In genomic region chr14:27428973-27429711, GRCm38 (mm10) we compare ENCODE assay signal across 7 mouse cellular contexts. TPM values are rescaled to one million over a fixed set of nuclear protein-coding genes. Genes with fewer than 3 reads are reported as not detected.
A peak's percentile ranks its signal among the peaks of the same experiment; 100 is the strongest.
DNase-seq lines count a peak whose midpoint lies in the region; ATAC-seq lines count a peak whose summit lies in the region.

No protein-coding gene starts in this region.

- DNase-seq in adrenal gland, postnatal 14 days: peak; percentile 91
- peak; percentile 81 for DNase-seq in embryonic facial prominence, embryonic 10.5 days (ENCODE audit: low spot score)
- DNase-seq in heart, adult 11 months: peak; percentile 99
- DNase-seq in kidney, adult 18-20 months: peak; percentile 82
- DNase-seq in spleen, postnatal 10 days (ENCODE audit: low spot score in 2 of 2): peak; percentile 82 to 91

- H3K4me1 ChIP-seq in embryonic facial prominence, embryonic 10.5 days: peaks cover 10% of the 10 kb centered on the region
- H3K4me1 ChIP-seq in limb, embryonic 13.5 days: 0 out of 2 replicates have a peak, but pooled peaks cover 4% of the 10 kb centered on the region
- peaks cover 4% of the 10 kb centered on the region for H3K4me1 ChIP-seq in midbrain, embryonic 16.5 days (ENCODE audit: control insufficient read depth, insufficient read depth, low read length)

- H3K4me2 ChIP-seq in limb, embryonic 13.5 days (replicated peaks): peak overlapping the region; percentile 79
- peak overlapping the region; percentile 79 for H3K4me2 ChIP-seq in midbrain, embryonic 16.5 days (ENCODE audit: low read length)

- H3K27ac ChIP-seq in embryonic facial prominence, embryonic 10.5 days (replicated peaks): peak overlapping the region; percentile 99
- H3K27ac ChIP-seq in limb, embryonic 13.5 days: peak overlapping the region; percentile 99
- H3K27ac ChIP-seq in midbrain, embryonic 16.5 days (ENCODE audit: low read length): peak overlapping the region; percentile 100

- H3K36me3 ChIP-seq in embryonic facial prominence, embryonic 10.5 days (replicated peaks): peaks cover 40% of the 10 kb centered on the region
- H3K36me3 ChIP-seq in limb, embryonic 13.5 days: peaks cover 36% of the 10 kb centered on the region
- H3K36me3 ChIP-seq in midbrain, embryonic 16.5 days (ENCODE audit: control insufficient read depth, insufficient read depth, low read length): peaks cover 5% of the 10 kb centered on the region; the same call in 1 of the 2 replicates

- WGBS in embryonic facial prominence, embryonic 10.5 days: under 1% methylated on average over 78 of the region's 78 CpGs
- WGBS in limb, embryonic 13.5 days: under 1% methylated on average over 60 of the region's 78 CpGs
- under 1% methylated on average over 74 of the region's 78 CpGs for WGBS in midbrain, embryonic 16.5 days

- peak; percentile 90 for ATAC-seq in limb, embryonic 13.5 days (ENCODE audit: low FRiP score, low read depth)
- peak; percentile 93 for ATAC-seq in midbrain, embryonic 16.5 days

- H3K4me3 ChIP-seq in embryonic facial prominence, embryonic 10.5 days: peak overlapping the region; percentile 83
- peak overlapping the region; percentile 69 for H3K4me3 ChIP-seq in limb, embryonic 13.5 days
- H3K4me3 ChIP-seq in midbrain, embryonic 16.5 days (ENCODE audit: low read depth, low read length): peak overlapping the region; percentile 80

- peaks cover 13% of the 10 kb centered on the region for H3K27me3 ChIP-seq in embryonic facial prominence, embryonic 10.5 days (replicated peaks; ENCODE audit: low read depth, poor library complexity, severe bottlenecking)
- no peaks in the 10 kb centered on the region for H3K27me3 ChIP-seq in limb, embryonic 13.5 days
- H3K27me3 ChIP-seq in midbrain, embryonic 16.5 days (ENCODE audit: control insufficient read depth, insufficient read depth, low read depth, low read length): no peaks in the 10 kb centered on the region

- peaks cover 17% of the 10 kb centered on the region for H3K9me3 ChIP-seq in embryonic facial prominence, embryonic 10.5 days
- peaks cover 25% of the 10 kb centered on the region for H3K9me3 ChIP-seq in limb, embryonic 13.5 days
- no peaks in the 10 kb centered on the region; the same call in 1 of the 2 replicates for H3K9me3 ChIP-seq in midbrain, embryonic 16.5 days (replicated peaks; ENCODE audit: control insufficient read depth, low read length, poor library complexity, severe bottlenecking)

- peak overlapping the region; percentile 92 for H3K9ac ChIP-seq in limb, embryonic 13.5 days
- H3K9ac ChIP-seq in midbrain, embryonic 16.5 days (ENCODE audit: low read depth, low read length): peak overlapping the region; percentile 97

RNA-seq across cellular contexts. Expression of gene Fam208a, which starts 0.5 kb away (rescaled TPM):
- total RNA-seq in adrenal gland, postnatal 14 days (2021): 20.7 and 24.8 TPM in 2 replicates
- polyA plus RNA-seq in embryonic facial prominence, embryonic 10.5 days (2016; fragmentation: Nextera tagmentation; extraction: Ambion mirVana): 13.3 and 14.4 TPM in 2 replicates
- polyA plus RNA-seq in limb, embryonic 13.5 days (2015; fragmentation: Nextera tagmentation; extraction: Ambion mirVana): 15.8 and 17.3 TPM in 2 replicates
- 15.0 and 18.1 TPM in 2 replicates for polyA plus RNA-seq in midbrain, embryonic 16.5 days (2015; fragmentation: Nextera tagmentation; extraction: Ambion mirVana)

Comparison
In these comparisons a context has a peak if more than half of its experiments do, and no peak if none do; other contexts are left out.
1. Peak in every context shown above with its lines: DNase-seq, ATAC-seq, H3K4me3 ChIP-seq and H3K27ac ChIP-seq.